ENCODE assay signal across 11 mouse cellular contexts in the genomic region with DNA sequence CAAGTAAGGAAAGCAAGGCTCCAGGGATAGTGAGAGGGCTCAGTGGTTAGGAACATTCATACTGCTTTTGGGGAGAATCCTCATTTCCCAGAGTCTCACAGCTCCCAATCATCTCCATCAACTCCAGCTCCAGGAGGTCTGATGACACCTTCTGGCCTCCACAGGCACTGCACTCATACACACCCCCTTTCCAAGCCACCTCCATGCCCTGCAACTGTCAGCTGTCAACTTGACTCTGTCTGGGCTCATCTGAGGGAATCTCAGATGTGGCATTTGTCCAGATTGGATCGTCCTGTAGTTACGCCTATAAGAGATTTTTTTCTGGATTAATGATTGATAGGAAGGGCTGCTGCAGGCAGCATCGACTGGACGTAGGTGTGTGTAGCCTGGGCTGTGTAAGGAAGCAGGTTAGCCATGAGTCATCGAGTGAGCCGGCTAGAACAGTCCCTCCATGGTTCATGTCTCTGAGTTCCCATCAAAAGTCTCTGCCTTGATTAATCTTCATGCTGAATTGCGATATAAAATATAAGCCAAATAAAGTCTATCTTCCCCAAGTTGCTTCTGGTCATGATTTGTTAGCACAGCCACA. TPM values are rescaled to one million over a fixed set of nuclear protein-coding genes. Genes with fewer than 3 reads are reported as not detected.
DNase-seq lines count a peak whose midpoint lies in the region; ATAC-seq and TF ChIP-seq lines count a peak whose summit lies in the region.
"Had no signal": no experiment of that assay in that cellular context is flagged by ENCODE, and none has a peak within 500 bp of the region (broad histone marks: within the 10 kb centered on the region; RNA-seq: fewer than 3 reads in every experiment).

No protein-coding gene starts in this region.

- H3K27me3 ChIP-seq in lung, embryonic 14.5 days (ENCODE audit: insufficient read depth, low read length) = 0 out of 2 replicates have a peak, but pooled peaks cover 5% of the 10 kb centered on the region

- H3K4me3 ChIP-seq in lung, embryonic 14.5 days (ENCODE audit: low read depth, low read length) = no peak overlapping the region
- H3K4me3 ChIP-seq: embryonic facial prominence, embryonic 13.5 days; heart, embryonic 15.5 days; limb, embryonic 15.5 days had no signal

- no peak overlapping the region for H3K9ac ChIP-seq in lung, embryonic 14.5 days
- H3K9ac ChIP-seq: embryonic facial prominence, embryonic 13.5 days; heart, embryonic 15.5 days; limb, embryonic 15.5 days had no signal

- no peaks in the 10 kb centered on the region for H3K9me3 ChIP-seq in lung, embryonic 14.5 days (ENCODE audit: low read depth, low read length)
- H3K9me3 ChIP-seq: embryonic facial prominence, embryonic 13.5 days; heart, embryonic 15.5 days; limb, embryonic 15.5 days had no signal

- H3K27ac ChIP-seq in lung, embryonic 14.5 days (ENCODE audit: low read depth) = no peak overlapping the region
- H3K27ac ChIP-seq: embryonic facial prominence, embryonic 13.5 days; heart, embryonic 15.5 days; limb, embryonic 15.5 days had no signal

- peak; percentile 68 for TF ChIP-seq CTCF in lung, embryonic 14.5 days (IDR thresholded peaks at IDR 0.05; ENCODE audit: low read depth)

- no peaks in the 10 kb centered on the region for H3K4me1 ChIP-seq in lung, embryonic 14.5 days (ENCODE audit: insufficient read depth)
- H3K4me1 ChIP-seq: limb, embryonic 15.5 days had no signal

- DNase-seq in adrenal gland, postnatal 10 days = peak; percentile 20
- DNase-seq in adrenal gland, postnatal 4 days (ENCODE audit: low spot score in 2 of 2) = no peak
- DNase-seq in lung, embryonic 14.5 days = peak; percentile 37
- DNase-seq in lung, postnatal 14 days = no peak
- DNase-seq in lung, postnatal 10 days = peak; percentile 24
- DNase-seq in right cerebral cortex, postnatal 4 days = no peak
- no peak for DNase-seq in heart, adult 9 months (ENCODE audit: low spot score in 2 of 2)

- no peak overlapping the region for H3K4me2 ChIP-seq in lung, embryonic 14.5 days
- H3K4me2 ChIP-seq: embryonic facial prominence, embryonic 13.5 days; heart, embryonic 15.5 days; limb, embryonic 15.5 days had no signal

- 0 out of 2 replicates have a peak, but pooled peaks have one; percentile 23 for ATAC-seq in lung, embryonic 14.5 days (ENCODE audit: insufficient read depth)
- peak; percentile 74 for ATAC-seq in common myeloid progenitor, adult 5-6 weeks (replicated peaks; ENCODE audit: low read depth, poor library complexity, severe bottlenecking)

- 62% methylated on average over 7 of the region's 7 CpGs for WGBS in lung, embryonic 14.5 days

- no peaks in the 10 kb centered on the region for H3K36me3 ChIP-seq in lung, embryonic 14.5 days (ENCODE audit: insufficient read depth)
- H3K36me3 ChIP-seq: embryonic facial prominence, embryonic 13.5 days; limb, embryonic 15.5 days had no signal

RNA-seq across cellular contexts. Expression of a gene that starts 44.1 kb away (rescaled TPM):
- under 1 TPM; 0.45 to 0.58 TPM for total RNA-seq in adrenal gland, postnatal 10 days (2021)
- under 1 TPM; 0.08 to 0.40 TPM for total RNA-seq in adrenal gland, postnatal 4 days (2021)
- not detected in 2 replicates for polyA plus RNA-seq in lung, embryonic 14.5 days (2014; fragmentation: Nextera tagmentation; extraction: Ambion mirVana)
- total RNA-seq in common myeloid progenitor, adult 5-6 weeks (2017) = not detected in 2 replicates

RNA-seq across cellular contexts. Expression of a gene that starts 44.6 kb away (rescaled TPM):
- total RNA-seq in adrenal gland, postnatal 10 days (2021) = 10 to 100 TPM; 34.2 to 49.2 TPM
- 10 to 100 TPM; 52.4 to 55.7 TPM for total RNA-seq in adrenal gland, postnatal 4 days (2021)
- polyA plus RNA-seq in lung, embryonic 14.5 days (2014; fragmentation: Nextera tagmentation; extraction: Ambion mirVana) = 26.8 and 28.2 TPM in 2 replicates
- 2.1 and 7.4 TPM in 2 replicates for total RNA-seq in common myeloid progenitor, adult 5-6 weeks (2017)

Comparison
In these comparisons a context has a peak if more than half of its experiments do, and no peak if none do; other contexts are left out.
1. DNase-seq: peak in adrenal gland, postnatal 10 days (single experiment), lung, embryonic 14.5 days (single experiment) and lung, postnatal 10 days (single experiment); none in adrenal gland, postnatal 4 days (0 of 2), lung, postnatal 14 days (single experiment), right cerebral cortex, postnatal 4 days (single experiment) and heart, adult 9 months (0 of 2).